Mouse (Mus musculus) embryonic facial prominence, embryonic 13.5 days (tissue): ENCODE measurements around the gene Dhx36. TPM values are rescaled to one million over a fixed set of nuclear protein-coding genes. Genes with fewer than 3 reads are reported as not detected.

ENCODE experiments used
- ATAC-seq: fragments of 200-750 bp; cut with Nextera tagmentation; 2 replicates; pipeline ENCODE4 v1.8.0; 2017; ENCODE audit warnings: low read depth; ENCODE audit not compliant: insufficient number of reproducible peaks, insufficient read depth, low FRiP score, low TSS enrichment
- H3K27ac ChIP-seq: fragments of 300-500 bp; sonication (generic); 2 replicates; pipeline ENCODE4 v1.5.1; 2015; ENCODE audit warnings: moderate library complexity, mild to moderate bottlenecking, inconsistent platforms
- H3K27me3 ChIP-seq: fragments of 300-500 bp; sonication (generic); 2 replicates; pipeline ENCODE4 v1.6.1; 2015; ENCODE audit warnings: mild to moderate bottlenecking, inconsistent platforms
- H3K36me3 ChIP-seq: fragments of 300-500 bp; sonication (generic); 2 replicates; pipeline ENCODE4 v1.6.1; 2015; ENCODE audit warnings: mild to moderate bottlenecking, inconsistent platforms
- H3K4me1 ChIP-seq: fragments of 300-500 bp; sonication (generic); 2 replicates; pipeline ENCODE4 v1.6.1; 2015; ENCODE audit warnings: inconsistent platforms
- H3K4me2 ChIP-seq: fragments of 300-500 bp; sonication (generic); 2 replicates; pipeline ENCODE4 v1.6.1; 2015; ENCODE audit warnings: moderate library complexity, mild to moderate bottlenecking, inconsistent platforms
- H3K4me3 ChIP-seq: fragments of 300-500 bp; sonication (generic); 2 replicates; pipeline ENCODE4 v1.5.1; 2015; ENCODE audit warnings: mild to moderate bottlenecking, inconsistent platforms
- H3K9ac ChIP-seq: fragments of 300-500 bp; sonication (generic); 2 replicates; pipeline ENCODE4 v1.6.1; 2015; ENCODE audit warnings: mild to moderate bottlenecking, inconsistent platforms
- H3K9me3 ChIP-seq: fragments of 300-500 bp; sonication (generic); 2 replicates; pipeline ENCODE4 v1.6.1; 2016; ENCODE audit warnings: inconsistent platforms
- WGBS: fragments of 180-500 bp; shearing (Covaris S2); methylation state at CpG from one replicate; pipeline ENCODE4 v1.1.7; 2015; ENCODE audit warnings: mixed read lengths; 5-methylcytosine and 5-hydroxymethylcytosine counted together
- polyA plus RNA-seq: library from polyadenylated mRNA; unstranded; fragments of >200 nt; fragmentation: Nextera tagmentation; extraction: Ambion mirVana; gene quantifications from 2 replicates; pipeline ENCODE4 v1.2.1, GENCODE M21; 2015

The Dhx36 gene
- polyA plus RNA-seq, 1 experiment from 2014 or later, result 41.0 TPM

- ATAC-seq, result no peak
- WGBS, result 34% methylated on average over 6 of the region's 6 CpGs
- H3K9me3 ChIP-seq, result no peaks in the 10 kb centered on the region
These were observed 48.4 kb downstream of the Dhx36 start for GRCm38 (mm10) chr3:62458284-62459013.

GRCm38 (mm10) chr3:62455854-62456253, 51.0 kb downstream of the Dhx36 start:
- Histone ChIP-seq H3K36me3 (peaks cover 19% of the 10 kb centered on the region), H3K27me3 (no peaks in the 10 kb centered on the region), H3K9ac (no peak overlapping the region), H3K4me3 (no peak overlapping the region), H3K27ac (no peak overlapping the region), H3K4me1 (peaks cover 10% of the 10 kb centered on the region; the same call in 1 of the 2 replicates), H3K9me3 (no peaks in the 10 kb centered on the region), H3K4me2 (no peak overlapping the region)
- WGBS, result 19% methylated on average over 1 of the region's 1 CpGs
- peak; percentile 52; the same call in 1 of the 2 replicates for ATAC-seq

More at GRCm38 (mm10) chr3:62458284-62459013, 48.4 kb downstream of the Dhx36 start:
- Histone ChIP-seq H3K36me3 (peaks cover 29% of the 10 kb centered on the region), H3K27me3 (no peaks in the 10 kb centered on the region), H3K4me1 (peaks cover 10% of the 10 kb centered on the region; the same call in 1 of the 2 replicates), H3K9ac (no peak overlapping the region), H3K4me3 (no peak overlapping the region), H3K27ac (no peak overlapping the region), H3K4me2 (no peak overlapping the region)

- Histone ChIP-seq H3K9ac (no peak overlapping the region), H3K9me3 (no peaks in the 10 kb centered on the region), H3K4me1 (peaks cover 10% of the 10 kb centered on the region; the same call in 1 of the 2 replicates), H3K27ac (peak overlapping the region; percentile 22; the same call in 1 of the 2 replicates), H3K36me3 (peaks cover 1% of the 10 kb centered on the region; the same call in 1 of the 2 replicates), H3K4me3 (no peak overlapping the region), H3K4me2 (no peak overlapping the region), H3K27me3 (no peaks in the 10 kb centered on the region)
- WGBS, result 25% methylated on average over 3 of the region's 3 CpGs
- ATAC-seq, result no peak
These were observed 52.7 kb downstream of the Dhx36 start for GRCm38 (mm10) chr3:62454096-62454495.

- no peak overlapping the region for H3K9ac ChIP-seq
- H3K4me2 ChIP-seq, result no peak overlapping the region
- peaks cover 10% of the 10 kb centered on the region; the same call in 1 of the 2 replicates for H3K4me1 ChIP-seq
- H3K27ac ChIP-seq, result no peak overlapping the region
- 38% methylated on average over 4 of the region's 4 CpGs for WGBS
- no peaks in the 10 kb centered on the region for H3K27me3 ChIP-seq
- ATAC-seq, result no peak
- no peak overlapping the region for H3K4me3 ChIP-seq
- no peaks in the 10 kb centered on the region for H3K9me3 ChIP-seq
- peaks cover 3% of the 10 kb centered on the region; the same call in 1 of the 2 replicates for H3K36me3 ChIP-seq
These were observed 53.8 kb downstream of the Dhx36 start for GRCm38 (mm10) chr3:62452961-62453360.

- H3K36me3 ChIP-seq, result peaks cover 5% of the 10 kb centered on the region; the same call in 1 of the 2 replicates
- no peak overlapping the region for H3K9ac ChIP-seq
- no peak overlapping the region for H3K4me3 ChIP-seq
- WGBS, result 95% methylated on average over 4 of the region's 4 CpGs
- H3K27me3 ChIP-seq, result no peaks in the 10 kb centered on the region
- 0 out of 2 replicates have a peak, but pooled peaks cover 3% of the 10 kb centered on the region for H3K4me1 ChIP-seq
- H3K27ac ChIP-seq, result no peak overlapping the region
- no peak for ATAC-seq
- H3K9me3 ChIP-seq, result no peaks in the 10 kb centered on the region
- H3K4me2 ChIP-seq, result no peak overlapping the region
These were observed 56.8 kb downstream of the Dhx36 start for GRCm38 (mm10) chr3:62449871-62450496.

GRCm38 (mm10) chr3:62447151-62447550, 59.7 kb downstream of the Dhx36 start:
- Histone ChIP-seq H3K4me2 (no peak overlapping the region), H3K27ac (no peak overlapping the region), H3K9ac (no peak overlapping the region), H3K4me1 (no peaks in the 10 kb centered on the region), H3K9me3 (no peaks in the 10 kb centered on the region), H3K4me3 (no peak overlapping the region), H3K27me3 (no peaks in the 10 kb centered on the region), H3K36me3 (peaks cover 5% of the 10 kb centered on the region; the same call in 1 of the 2 replicates)
- WGBS, result 81% methylated on average over 8 of the region's 8 CpGs
- ATAC-seq, result no peak

- no peak for ATAC-seq
- 83% methylated on average over 7 of the region's 7 CpGs for WGBS
- no peak overlapping the region for H3K27ac ChIP-seq
These were observed 60.5 kb downstream of the Dhx36 start for GRCm38 (mm10) chr3:62446271-62446670.

GRCm38 (mm10) chr3:62443582-62444194, 63.1 kb downstream of the Dhx36 start:
- H3K27me3 ChIP-seq, result no peaks in the 10 kb centered on the region
- H3K9ac ChIP-seq, result no peak overlapping the region
- H3K36me3 ChIP-seq, result peaks cover 9% of the 10 kb centered on the region; the same call in 1 of the 2 replicates
- no peak overlapping the region for H3K4me2 ChIP-seq
- 75% methylated on average over 12 of the region's 12 CpGs for WGBS
- no peak overlapping the region for H3K4me3 ChIP-seq
- no peak for ATAC-seq
- H3K4me1 ChIP-seq, result no peaks in the 10 kb centered on the region
- no peak overlapping the region for H3K27ac ChIP-seq
- no peaks in the 10 kb centered on the region for H3K9me3 ChIP-seq

More at GRCm38 (mm10) chr3:62446271-62446670, 60.5 kb downstream of the Dhx36 start:
- H3K9me3 ChIP-seq, result no peaks in the 10 kb centered on the region
- H3K4me2 ChIP-seq, result no peak overlapping the region
- no peaks in the 10 kb centered on the region for H3K4me1 ChIP-seq
- no peaks in the 10 kb centered on the region for H3K27me3 ChIP-seq
- no peak overlapping the region for H3K4me3 ChIP-seq
- H3K36me3 ChIP-seq, result peaks cover 5% of the 10 kb centered on the region; the same call in 1 of the 2 replicates
- no peak overlapping the region for H3K9ac ChIP-seq

GRCm38 (mm10) chr3:62440431-62440969, 66.3 kb downstream of the Dhx36 start:
- no peak overlapping the region for H3K4me2 ChIP-seq
- no peak overlapping the region for H3K27ac ChIP-seq
- no peak overlapping the region for H3K9ac ChIP-seq
- no peak for ATAC-seq
- no peaks in the 10 kb centered on the region for H3K27me3 ChIP-seq
- 0 out of 2 replicates have a peak, but pooled peaks cover 4% of the 10 kb centered on the region for H3K36me3 ChIP-seq
- WGBS, result 32% methylated on average over 5 of the region's 5 CpGs
- no peak overlapping the region for H3K4me3 ChIP-seq
- H3K9me3 ChIP-seq, result no peaks in the 10 kb centered on the region
- H3K4me1 ChIP-seq, result no peaks in the 10 kb centered on the region

- no peaks in the 10 kb centered on the region for H3K27me3 ChIP-seq
- no peak overlapping the region for H3K4me3 ChIP-seq
- H3K4me2 ChIP-seq, result no peak overlapping the region
- no peak overlapping the region for H3K9ac ChIP-seq
- 0 out of 2 replicates have a peak, but pooled peaks cover 4% of the 10 kb centered on the region for H3K36me3 ChIP-seq
- no peak for ATAC-seq
- no peaks in the 10 kb centered on the region for H3K4me1 ChIP-seq
- H3K27ac ChIP-seq, result no peak overlapping the region
- no peaks in the 10 kb centered on the region for H3K9me3 ChIP-seq
These were observed 70.9 kb downstream of the Dhx36 start for GRCm38 (mm10) chr3:62435923-62436322.

- Histone ChIP-seq H3K27ac (no peak overlapping the region), H3K4me2 (no peak overlapping the region), H3K36me3 (peaks cover 5% of the 10 kb centered on the region; the same call in 1 of the 2 replicates), H3K27me3 (no peaks in the 10 kb centered on the region), H3K4me1 (no peaks in the 10 kb centered on the region), H3K4me3 (no peak overlapping the region), H3K9ac (no peak overlapping the region), H3K9me3 (no peaks in the 10 kb centered on the region)
- WGBS, result 67% methylated on average over 4 of the region's 4 CpGs
- no peak for ATAC-seq
These were observed 73.1 kb downstream of the Dhx36 start for GRCm38 (mm10) chr3:62433675-62434074.
